Mouse (Mus musculus) heart, adult 11 months (tissue): ENCODE results near the gene 1810062G17Rik.

Experiments used
- DNase-seq: peaks from one replicate; pipeline ENCODE4 v3.0.0; 2022

The 1810062G17Rik gene

DNA sequence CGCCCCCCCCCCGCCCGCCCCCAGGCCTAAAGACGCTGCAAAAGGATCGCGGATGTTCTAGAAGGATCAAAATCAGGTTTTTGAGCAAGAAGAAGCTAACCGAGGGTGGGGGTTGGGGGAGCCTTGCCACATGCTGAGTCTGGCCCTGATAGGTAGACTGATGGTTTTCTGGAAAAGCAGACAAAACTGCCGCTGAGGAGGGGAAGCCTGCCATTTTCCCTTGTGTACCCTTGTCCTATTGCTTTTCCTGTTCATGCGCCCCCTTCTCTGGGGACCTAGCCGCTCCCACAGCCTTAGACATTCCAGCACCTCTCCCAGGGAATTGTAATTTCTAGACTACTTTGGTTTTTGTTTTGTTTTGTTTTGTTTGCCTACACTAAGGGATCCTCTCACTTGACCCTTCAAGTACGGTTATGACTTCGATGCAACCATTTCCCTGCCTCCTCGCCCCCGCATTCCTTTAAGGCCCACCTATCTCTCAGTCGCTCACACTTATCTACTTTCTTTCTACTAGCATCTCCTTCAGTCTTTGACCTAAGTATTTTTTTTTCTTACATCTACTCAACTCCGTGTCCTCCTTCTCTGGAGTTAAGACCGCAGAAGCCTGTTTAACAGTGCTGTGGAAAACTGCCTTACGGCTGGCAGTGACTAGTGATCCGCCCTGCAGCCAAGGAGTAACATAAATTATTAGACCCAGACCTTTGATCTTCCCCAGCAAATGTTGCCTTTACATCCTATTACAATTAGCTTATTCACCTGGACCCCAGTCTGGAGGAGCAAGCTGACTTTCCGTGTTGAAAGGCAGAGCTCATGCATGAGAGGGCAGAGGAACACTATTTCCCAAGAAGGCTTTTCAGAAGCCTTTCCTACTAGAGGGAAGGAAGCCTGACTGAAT, 771 bp downstream of the 1810062G17Rik start:
- DNase-seq = peak; percentile 95

DNA sequence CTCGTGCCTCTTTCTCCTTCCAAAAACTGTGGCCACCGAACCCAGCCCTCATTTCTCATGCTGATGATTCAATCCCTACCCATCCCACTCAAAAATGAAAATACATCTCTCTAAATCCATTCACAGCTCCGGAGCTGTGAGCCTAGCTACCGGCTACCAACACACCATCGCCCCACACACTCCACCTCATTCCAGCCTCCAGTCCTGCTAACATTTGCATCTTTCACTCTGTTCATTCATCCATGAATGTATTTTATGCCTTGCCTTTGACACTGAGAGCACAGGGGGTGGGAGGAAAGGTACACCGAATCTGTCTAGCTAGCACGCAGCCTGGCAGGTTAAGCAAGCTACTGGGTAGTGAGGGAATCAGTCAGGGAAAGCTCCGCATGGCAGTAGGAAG, 3.0 kb downstream of the 1810062G17Rik start:
- DNase-seq = peak; percentile 79

DNA sequence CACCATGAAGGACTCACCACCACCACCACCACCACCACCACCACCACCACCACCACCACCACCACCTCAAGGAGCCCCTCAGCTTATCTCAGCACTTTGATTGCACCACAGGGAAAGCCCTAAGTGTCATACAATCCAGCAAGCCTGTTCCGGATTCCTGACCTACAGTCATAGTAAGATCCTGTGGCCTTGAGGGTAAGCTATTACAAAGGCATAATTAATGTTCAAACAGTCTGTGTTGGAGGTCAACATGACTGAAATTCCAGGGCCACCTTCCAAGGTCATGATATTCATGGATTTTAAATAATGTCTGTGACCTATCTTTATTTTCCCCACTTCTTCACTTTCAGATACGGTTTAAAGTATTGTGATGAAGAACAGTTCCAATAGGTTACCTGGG, 4.7 kb downstream of the 1810062G17Rik start:
- no peak for DNase-seq

DNA sequence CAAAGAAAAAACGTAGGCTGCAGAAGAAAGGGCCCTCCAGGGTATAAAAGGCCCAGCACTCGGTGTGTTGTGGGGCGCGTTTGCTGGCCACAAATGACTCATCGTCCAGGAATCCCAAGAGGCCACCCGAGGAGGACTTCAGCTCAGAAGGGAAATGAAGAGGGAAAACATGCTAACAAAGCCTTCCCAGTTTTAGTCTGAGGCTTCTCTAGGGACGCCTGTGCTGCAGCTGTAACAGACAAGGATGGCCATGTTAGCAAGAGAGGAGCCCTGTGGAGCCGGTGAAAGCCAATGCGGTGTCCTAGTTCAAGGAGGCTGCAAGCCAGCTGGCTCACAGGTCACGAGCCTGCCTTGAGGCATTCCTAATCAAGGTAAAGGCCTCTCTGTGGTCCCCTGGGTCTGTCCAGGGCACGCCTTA, 6.0 kb downstream of the 1810062G17Rik start:
- DNase-seq = peak; percentile 98

DNA sequence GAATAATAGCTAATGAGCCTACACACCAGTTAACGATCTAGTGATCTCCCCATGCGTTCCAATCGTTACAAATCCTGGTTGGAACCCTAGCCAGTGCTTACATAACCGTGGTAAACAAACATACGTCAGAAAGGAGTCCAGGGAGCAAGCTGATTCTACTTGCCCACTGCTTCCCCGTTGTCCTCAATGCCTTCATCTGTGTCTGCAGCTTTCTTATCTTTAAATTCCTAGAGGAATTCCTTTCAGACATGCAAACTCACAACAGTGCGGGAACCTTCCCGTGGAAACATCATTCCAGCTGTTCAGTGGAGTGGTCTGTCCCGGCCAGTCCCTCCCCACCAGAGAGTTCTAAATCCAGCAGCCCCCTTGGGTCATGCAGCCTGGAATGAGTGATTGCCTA, 7.2 kb downstream of the 1810062G17Rik start:
- DNase-seq = peak; percentile 93

DNA sequence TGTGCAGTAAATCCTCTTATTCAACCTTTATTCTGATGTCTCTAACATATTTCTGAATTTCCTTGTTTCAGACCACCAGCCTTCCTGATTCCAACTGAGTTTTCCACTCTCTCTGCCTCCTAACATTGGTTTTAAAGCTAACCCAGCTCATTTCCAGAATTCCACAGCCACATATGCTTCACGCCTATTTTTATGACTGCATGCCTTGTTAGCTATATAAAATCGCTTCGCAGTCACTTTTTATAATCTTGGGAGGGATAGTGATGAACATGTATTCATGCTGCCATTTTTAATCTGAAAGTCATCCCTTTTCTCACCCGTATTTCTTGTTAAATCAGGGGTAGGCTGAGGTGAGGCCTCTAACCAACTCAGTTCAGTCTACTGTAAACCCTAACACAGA, 8.6 kb downstream of the 1810062G17Rik start:
- peak; percentile 28 for DNase-seq

DNA sequence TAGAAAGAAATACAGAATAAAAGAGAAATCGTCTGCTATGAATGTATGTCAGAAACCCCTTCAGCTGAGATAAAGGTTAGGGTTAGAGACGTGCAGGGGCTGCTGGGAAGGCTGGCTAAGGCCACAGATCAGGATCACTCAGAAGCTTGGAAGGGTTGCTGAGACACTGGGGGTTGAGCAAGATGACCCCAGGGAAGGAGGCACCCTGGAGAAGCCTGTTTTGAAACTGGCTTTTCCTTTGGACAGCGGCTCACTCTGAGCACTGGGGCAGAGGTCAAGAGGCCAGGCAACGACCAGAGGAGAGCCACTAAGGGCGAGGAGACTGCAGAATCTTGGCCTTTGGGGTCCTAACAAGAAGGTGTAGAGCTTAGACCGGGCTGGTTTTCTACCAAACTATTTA, 10.4 kb downstream of the 1810062G17Rik start:
- DNase-seq = peak; percentile 83

DNA sequence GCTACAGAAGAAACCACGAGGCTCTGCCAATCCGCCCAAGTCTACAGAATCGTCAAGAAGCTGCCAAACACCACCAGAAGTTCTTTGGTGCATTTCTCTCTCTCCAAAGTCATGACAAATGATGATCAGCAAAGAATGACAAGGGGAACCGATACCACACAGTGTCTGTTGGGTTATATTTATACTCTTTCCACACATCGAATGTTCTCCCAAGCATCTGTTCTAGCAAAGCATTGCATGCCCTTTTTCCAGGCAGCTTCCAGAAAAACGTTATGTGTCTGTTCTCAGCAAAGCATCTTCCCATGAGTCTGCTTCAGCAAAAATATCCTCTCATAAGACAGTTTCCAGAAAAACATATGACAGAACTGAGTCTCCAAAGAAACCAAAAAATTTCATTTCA, 11.1 kb downstream of the 1810062G17Rik start:
- DNase-seq = peak; percentile 52

DNA sequence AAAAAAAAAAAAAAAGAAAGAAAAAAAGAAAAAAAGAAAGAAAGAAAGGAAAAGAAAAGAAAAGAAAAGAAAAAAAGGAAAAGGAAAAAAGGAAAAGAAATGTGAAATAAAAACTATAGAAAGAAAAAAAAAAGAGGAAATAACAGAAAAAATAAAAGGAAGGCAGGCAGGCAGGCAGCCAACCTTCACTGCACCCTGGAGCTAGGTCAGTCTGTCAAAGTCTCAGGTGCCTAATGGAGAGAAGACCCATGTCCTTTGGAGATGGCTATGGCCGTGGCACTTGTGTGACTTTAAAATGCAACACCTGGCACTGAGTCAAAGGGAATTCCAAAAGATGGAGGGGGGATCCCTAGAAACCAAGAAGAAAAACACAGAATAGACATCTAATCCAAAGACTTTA, 12.6 kb downstream of the 1810062G17Rik start:
- no peak for DNase-seq

DNA sequence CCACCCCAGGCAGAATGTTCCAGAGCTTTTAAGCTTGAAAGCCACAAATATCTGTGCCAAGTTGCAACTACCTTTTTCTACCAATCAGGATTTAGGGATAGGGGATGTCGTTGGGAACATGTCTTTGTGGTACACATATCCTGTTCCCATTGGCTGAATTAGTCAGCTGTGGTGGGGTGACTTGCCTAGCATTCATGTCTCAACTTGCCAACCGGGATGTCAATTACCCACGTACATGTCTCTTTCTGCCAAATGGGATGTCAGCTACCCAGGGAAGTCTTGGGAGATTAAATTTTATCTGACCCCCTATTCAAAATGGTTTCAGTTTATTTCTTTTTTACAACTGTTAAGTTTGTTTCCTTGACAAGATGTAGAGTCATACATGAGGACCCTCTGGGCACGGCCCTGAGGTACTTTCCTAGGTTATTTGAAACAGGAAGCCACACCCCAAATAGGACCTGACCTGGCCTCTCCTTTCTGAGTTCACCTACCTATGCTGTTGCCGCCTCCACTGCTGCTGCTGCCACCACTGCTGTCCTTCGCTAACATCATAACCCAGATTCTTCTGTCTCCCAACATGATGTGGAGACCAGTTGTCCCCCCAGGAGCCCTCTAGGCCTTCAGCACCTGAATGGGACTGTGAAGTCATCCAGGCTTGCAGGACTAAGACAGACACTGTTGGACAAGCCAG, 13.3 kb downstream of the 1810062G17Rik start:
- peak; percentile 72 for DNase-seq

DNA sequence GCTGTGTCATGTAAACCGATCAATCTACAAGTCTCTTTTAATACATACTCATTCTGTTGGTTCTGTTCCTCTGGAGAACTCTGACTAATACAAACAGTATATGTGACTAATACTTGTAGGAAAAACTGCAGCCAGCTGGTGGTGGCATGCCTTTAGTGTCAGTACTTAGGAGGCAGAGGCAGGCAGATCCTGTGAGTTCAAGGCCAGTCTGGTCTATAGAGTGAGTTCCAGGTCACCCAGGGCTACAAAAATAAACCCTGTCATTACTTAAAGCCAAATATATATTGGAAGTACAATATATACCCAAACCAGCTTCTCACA, 13.8 kb downstream of the 1810062G17Rik start:
- no peak for DNase-seq

DNA sequence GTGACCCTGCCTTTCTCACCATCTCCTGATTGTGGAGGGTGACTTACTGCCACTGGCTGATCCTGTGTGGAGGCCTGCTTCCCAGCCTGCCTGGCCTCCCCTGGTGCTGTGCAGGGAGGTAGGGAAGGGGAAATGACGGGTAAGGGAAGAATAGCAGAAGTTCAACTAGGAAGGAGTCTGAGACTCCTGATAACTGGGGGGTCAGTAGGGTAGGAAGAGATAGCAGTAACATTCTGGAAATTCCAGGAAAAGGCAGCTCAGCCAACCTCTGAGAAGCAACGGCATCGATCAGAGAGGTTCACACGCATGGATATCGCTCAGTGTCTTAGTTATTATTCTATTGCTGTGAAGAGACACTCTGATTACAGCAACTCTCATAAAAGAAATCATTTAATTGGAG, 15.8 kb downstream of the 1810062G17Rik start:
- no peak for DNase-seq

DNA sequence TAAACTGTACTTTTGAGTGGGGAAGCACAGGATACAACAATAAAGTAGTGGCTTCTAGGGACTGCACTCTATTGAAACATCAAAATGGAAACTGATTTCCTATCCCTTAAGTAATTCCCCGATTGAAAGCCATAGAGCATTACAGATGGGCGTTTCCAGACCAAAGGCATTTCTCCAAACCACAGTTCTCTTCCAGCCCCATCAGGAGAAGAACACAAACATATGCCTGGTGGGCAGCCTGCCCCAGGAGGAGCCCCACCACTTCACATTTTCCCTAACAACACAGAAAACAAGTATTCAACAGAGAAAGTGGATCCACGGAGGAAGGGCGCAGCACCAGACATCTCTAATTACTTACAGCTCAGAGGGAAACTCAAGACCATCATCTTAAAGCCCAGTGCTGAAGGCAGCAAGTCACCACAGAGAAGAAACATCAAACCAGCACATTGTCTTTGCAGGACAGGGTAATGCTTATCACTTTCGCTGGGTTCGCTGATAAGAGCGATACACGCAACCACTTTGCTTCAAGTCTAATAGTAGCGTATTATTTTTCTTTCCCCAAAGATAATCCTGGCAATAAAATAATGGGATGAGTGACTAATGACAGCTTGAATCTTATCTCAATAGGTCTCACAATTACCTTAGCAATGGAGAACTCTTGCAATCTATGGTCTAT, 17.1 kb downstream of the 1810062G17Rik start:
- peak; percentile 76 for DNase-seq

DNA sequence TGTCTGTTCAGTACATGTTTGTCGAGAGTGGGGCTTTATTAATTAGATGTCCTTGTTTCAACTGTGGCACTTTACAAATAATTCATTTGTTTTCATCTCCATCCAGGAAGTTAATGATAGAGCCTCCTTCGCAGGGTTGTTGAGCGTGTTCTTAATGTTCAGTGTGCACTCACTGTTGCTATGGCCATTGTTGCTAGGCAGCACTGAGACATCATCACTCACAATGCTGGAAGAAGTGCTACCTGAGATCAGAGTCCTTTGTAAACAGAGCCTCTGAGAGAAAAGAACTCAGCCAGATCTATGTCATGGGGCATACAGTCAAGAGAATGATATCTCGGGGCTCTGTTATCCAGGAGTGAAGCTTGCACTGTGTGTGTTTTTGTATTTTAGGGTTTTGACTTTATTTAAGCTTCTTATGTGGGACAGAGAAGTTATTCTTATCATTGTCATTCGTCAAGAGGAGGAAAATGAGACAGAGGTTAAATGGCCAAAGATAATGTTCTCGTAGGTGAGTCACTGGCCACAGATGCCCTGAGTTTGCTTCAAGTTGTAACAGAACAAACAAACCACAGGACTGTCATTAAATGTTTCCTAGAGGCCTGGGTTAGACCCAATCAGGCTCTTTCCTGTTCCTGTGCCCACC, 18.0 kb downstream of the 1810062G17Rik start:
- DNase-seq = peak; percentile 40

DNA sequence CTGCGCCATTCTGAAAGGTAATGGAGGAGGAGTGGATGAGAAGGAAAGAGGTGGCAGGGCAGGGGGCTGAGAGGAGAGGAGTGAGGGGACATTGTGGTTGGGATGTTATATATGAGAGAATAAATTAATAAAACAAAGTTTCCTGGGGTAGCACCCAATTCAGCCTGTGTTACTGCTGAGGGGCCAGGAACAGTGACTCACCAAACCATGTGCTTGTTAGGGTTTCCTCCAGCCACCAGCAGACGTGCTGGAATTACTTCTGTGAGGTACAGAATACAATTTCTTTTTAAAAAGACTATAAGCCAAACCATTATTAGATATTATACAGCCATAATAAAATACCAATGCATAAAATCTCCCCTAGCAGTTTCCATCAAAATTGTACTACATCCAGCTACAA, 18.9 kb downstream of the 1810062G17Rik start:
- DNase-seq = peak; percentile 66

DNA sequence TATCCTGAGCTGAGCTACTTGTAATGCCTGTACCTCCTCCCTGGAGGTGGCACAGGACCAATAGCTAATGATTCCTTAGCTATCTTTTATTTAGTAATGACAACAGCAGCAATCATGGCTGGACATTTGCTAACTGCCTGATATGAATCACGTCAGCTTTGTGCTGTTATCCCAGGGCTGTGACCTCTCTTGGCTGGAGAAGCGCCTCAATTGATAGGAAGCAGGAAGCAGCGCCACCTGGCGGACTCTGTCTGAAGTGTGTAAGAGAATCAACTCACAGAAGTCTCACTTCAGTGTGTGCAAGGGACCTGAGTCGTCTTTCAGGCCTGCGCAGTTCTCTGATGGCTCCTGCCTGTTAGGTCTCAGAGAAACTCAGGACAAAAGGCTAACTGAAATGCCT, 19.7 kb downstream of the 1810062G17Rik start:
- DNase-seq = peak; percentile 96

DNA sequence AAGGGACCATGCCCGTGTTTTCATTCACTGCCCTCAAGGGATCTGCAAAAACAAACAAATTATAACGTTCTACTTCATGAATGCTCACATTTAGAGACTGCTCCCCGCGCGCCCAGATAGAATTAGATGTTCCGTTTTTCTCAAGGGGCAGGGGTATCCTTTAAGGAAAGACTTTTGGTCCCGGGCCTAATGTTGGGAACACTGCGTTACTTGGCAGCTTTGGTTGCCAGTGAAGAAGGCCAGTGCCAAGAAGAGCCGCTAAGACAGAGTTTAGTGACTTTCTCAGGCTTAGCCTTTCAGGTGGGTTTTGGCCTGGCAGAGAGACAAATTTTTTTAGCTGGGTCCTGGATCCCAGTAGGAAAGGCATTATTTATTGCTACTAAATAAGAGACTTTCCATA, 20.5 kb downstream of the 1810062G17Rik start:
- peak; percentile 81 for DNase-seq

DNA sequence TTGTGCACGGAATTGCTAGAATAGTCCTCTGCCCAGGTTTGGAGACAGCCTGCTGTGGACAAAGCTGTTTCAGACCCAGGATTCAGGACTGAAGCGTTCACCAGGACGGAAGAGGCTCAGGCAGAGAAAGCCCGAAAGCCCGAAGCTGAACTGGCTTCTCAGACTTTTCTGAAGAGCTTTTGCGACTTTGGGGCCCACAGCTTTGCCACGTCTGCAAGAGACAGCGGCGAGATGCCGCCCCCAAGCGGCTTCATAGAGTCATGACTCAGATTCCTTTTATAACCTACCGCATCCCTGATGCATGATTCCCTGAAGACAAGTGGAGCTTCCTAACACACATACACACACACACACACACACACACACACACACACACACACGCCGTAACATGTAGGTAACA, 21.0 kb downstream of the 1810062G17Rik start:
- peak; percentile 93 for DNase-seq

DNA sequence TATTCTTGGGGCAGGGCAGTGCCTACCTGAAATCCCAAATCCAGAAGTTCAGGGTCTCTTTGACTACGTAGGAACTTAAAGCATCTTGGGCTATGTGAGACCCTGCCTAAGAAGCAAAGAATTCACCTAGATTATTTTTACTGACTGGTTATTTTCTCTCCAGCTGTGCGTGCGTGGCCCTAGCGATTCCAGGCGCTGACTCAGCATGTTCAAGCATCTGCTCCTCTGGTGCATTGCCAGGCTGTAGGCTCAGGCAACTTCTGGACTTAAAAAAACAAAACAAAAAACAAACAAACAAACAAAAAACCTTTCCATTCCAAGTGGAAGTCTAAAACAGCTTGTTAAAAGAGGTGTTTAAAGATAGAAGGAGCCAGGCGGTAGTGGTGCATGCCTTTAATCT, 22.5 kb downstream of the 1810062G17Rik start:
- DNase-seq = peak; percentile 40

DNA sequence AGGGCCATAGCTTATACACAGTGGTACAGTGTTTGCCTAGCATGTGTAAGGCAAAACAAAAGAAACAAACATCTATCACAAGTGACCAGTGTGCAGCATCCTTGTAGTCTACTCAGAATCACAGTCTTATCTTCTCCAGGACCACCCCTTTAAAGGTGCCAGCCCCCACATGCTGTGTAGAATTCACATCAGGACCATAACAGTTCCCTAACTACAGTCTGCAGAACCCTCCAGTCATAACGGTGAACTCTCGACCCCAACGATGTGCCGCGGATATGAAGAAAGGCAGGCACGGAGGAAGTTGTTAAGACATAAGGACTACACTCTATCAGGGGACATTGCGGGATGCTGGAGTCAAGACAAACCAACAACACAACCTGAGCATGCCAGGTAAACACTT, 23.7 kb downstream of the 1810062G17Rik start:
- peak; percentile 55 for DNase-seq

DNA sequence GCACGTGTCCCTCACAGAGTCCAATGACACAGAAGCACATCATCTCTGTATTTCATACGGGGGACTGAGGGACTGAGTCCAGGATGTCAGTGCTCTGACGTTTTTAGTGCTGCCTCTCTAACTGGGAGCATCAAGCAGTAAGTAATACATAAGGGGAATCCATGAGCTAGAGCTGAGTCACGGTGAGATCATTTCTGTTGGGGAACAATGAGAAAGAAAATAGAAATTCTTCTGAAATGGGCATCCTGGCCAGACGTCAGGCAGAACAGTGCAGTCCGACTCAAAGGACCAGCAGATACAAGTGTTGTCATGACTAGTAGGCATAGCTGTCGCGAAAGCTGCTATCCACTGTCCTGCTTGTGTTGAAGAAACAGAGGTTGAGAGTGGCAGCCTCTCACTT, 25.2 kb downstream of the 1810062G17Rik start:
- peak; percentile 35 for DNase-seq

DNA sequence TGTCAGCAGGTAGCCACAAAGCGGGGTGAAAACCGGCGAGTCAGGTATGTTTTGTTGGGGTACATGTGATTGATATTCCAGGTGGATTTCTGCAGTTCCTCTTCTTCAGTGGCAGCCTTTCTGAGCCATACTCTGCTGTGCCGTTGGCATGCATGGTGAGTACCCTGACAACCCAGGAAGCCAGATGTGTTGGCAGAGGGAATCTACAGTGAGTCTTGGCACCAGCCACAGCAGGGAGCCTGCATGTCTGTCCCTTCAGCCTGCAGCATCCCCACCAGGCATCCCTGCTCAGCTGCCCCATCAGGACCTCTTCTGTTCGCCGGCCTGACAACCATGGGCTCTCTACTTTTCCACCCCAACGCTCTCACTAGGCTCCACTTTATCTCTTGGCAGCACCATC, 25.8 kb downstream of the 1810062G17Rik start:
- DNase-seq = peak; percentile 75

DNA sequence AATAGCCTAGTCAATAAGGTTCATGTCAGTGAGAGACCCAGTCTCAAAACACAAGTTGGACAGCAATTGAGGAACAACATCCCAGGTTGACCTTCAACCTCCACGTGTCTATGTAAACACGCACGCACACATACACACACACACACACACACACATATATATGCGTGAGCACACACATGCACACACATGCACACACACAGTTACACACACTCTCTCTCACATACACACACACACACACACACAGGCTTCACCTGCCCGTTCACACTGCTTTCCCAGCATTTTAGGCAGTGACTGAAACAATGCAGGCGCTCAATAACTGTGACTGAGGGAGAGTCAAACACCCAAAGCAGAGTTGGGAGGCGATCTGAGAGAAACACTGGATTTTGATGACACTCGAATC, 29.6 kb downstream of the 1810062G17Rik start:
- DNase-seq = peak; percentile 4
